Mouse (Mus musculus): ENCODE results near the gene Tmcc1.
"Not testable (repeated sequence)": the region's sequence is repeated elsewhere in the genome, so short reads cannot be mapped to it uniquely, and the experiment has no call there.

Tmcc1 gene

GRCm38 (mm10) chr6:116073610-116074009, 119.7 kb downstream of the Tmcc1 start:
- no peak for DNase-seq

- DNase-seq = peak; percentile 41 to 51
Observed at GRCm38 (mm10) chr6:116072746-116073261, 120.5 kb downstream of the Tmcc1 start.

DNA sequence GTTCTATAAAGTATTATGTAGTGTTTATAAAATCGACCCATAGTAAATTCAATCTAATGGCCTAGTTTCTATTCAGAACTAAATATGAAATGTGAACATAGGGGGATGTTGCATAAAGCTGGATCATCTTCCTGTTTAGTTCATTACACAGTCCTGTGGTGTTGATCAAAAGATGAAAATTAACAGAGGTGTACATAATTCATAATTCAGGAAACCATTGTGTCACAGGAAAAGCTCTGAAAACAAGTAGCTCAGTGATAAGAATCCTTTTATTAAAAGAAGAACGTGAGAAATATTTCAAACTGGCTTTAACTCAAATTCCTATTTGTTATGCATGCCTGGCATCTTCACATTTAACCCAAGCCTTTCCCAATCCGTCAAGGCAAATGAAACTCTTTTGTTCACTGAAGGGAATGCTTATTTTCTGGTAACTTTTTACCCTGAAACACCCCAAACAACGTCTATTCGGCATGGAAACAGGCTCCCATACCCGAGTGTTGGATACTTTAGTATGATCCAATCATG, 121.0 kb downstream of the Tmcc1 start:
- no peak for DNase-seq

DNA sequence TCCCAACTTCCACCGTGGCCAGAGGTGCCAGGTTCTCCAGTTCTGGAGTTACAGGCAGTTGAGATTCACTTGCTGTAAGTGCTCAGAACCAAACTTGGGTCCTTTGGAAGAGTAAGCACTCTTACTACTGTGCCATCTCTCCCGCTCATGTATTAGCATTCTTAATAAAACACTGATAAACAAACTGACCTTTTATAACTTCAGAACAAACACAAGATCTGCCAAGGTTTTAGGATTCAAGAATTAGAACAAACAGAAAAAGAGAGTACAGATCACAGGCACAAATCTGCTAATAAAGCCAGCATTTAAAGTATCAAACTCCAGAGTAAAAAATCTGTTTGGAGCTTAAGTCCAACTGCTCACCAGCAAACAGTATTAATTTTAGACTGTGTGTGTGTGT, 121.5 kb downstream of the Tmcc1 start:
- no peak for DNase-seq

DNA sequence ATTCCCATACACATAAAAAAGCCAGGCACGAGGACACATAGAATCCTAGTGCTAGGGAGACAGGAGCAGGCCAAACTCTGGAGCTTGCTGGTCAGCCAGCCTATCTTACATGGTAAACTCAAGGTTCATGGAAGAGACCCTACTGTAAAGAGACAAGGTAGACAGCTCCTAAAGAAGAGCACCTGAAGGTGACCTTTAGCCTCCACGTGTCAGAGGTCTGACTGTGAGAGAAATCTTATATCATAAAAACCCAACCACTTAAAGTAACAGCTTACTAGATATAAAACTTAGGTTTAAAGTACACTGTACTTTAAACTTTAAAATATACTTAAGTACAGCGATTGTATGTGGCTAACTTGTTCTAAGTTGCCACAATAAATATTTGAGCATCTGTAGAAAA, 122.7 kb downstream of the Tmcc1 start:
- no peak for DNase-seq

GRCm38 (mm10) chr6:116063516-116063915, 129.8 kb downstream of the Tmcc1 start:
- no peak for DNase-seq

DNA sequence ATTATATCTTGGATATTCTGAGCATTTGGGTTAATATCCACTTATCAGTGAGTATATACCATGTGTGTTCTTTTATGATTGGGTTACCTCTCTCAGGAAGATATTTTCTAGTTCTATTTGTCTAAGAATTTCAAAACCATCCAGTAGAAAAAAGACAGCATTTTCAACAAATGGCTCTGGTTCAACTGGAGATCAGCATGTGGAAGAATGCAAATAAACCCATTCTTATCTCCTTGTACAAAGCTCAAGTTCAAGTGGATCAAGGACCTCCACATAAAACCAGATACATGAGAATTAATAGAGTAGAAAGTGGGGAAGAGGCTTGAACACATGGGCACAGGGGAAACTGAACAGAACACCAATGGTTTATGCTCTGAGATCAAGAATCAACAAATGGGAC, 133.7 kb downstream of the Tmcc1 start:
- not testable (repeated sequence) for DNase-seq

DNA sequence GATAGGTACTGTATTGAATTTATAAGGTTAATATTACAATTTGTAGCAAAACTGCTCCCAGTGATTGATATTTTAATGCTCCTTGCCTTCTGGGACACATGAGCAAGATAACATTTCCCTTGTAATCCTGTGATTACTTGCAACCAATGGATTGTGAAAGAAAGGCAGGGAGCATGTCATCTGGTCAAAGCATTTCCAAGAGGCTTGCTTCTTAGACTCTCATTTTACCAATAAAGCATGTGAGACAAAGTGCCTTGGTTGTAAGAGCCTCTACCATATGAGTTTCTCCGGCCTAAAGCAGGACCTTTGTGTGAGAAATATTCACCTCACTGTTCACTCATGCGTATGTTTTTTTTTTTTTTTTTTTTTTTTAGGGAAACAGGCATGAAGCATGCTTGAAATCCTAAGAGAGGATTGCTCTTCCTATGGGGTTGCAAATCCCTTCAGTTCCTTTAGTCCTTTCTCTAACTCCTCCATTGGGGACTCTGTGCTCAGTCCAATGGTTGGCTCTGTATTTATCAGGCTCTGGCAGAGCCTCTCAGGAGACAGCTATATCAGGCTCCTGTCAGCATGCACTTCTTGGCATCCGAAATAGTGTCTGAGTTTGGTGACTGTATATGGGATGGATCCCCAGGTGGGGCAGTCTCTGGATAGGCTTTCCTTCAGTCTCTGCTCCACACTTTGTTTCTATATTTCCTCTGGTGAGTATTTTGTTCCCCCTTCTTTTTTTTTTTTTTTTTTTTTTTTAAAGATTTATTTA, 134.6 kb downstream of the Tmcc1 start:
- DNase-seq = no peak

DNA sequence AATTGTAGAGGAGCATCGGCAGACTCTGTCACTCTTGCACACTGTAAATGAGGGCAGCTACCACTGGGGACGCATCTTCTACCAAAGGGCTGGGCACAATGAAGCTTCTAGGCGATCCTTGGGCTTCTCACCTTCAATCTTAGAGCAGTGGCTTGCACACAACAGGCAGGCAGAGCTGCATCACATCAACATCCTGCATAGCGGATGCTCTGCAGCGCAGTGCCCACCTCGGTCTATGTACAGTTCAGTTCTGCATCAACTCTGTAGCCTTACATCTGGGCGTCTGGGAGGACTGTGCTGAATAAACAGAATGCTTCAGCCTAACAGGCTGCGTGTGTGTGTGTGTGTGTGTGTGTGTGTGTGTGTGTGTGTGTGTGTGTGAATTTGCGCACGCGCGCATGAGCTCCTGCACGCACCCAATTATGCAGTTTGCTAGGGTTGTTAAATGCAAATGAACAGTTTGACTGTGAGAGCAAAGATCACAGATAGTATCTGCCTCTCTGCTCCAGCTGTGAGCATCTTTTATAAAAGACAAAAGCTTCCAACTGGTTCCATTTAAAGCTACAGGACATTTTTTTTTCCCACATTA, 136.5 kb downstream of the Tmcc1 start:
- DNase-seq = peak; percentile 43 to 49

DNA sequence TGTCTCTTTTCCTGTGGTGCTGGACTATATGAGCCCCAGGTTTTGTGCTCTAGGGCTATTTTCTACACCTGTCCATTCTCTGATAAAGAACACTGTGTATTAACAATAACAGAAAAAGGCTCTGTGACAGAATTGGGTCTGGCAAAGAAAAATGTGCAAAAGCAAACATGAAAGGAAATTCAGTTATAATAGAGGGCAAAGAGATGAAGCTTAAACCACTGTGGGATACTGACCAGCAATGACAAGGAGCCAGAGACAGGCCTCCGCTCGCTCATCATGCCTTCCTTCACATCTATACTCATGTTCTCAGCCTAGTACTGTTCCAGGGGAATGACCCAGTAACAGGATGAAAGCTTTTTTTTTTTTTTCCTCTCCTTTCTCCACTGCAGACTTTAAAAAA, 137.5 kb downstream of the Tmcc1 start:
- DNase-seq = no peak

GRCm38 (mm10) chr6:116055001-116055471, 138.2 kb downstream of the Tmcc1 start:
- peak; percentile 34 to 72 for DNase-seq

GRCm38 (mm10) chr6:116047896-116048295, 145.4 kb downstream of the Tmcc1 start:
- DNase-seq = no peak

- no peak for DNase-seq
Observed at GRCm38 (mm10) chr6:116047366-116047765, 145.9 kb downstream of the Tmcc1 start.

DNA sequence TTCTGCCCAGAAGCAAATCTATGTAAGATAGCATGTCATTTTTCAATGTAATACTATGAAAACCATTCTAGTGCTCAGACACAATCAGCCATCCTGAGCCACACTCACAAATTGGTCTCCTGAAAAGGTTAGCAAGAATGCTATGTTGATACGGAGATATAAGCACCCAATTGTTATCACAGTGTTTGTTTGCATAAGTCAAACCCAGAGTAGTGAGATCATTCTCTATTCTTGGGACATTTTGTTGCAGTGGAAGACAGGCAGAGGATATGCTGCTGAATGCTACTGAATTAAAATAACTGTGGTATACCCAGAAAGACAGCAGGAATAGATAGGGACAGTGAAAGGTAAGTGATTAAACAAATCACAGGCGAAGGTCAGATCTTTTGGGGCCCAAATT, 149.2 kb downstream of the Tmcc1 start:
- DNase-seq = no peak

DNA sequence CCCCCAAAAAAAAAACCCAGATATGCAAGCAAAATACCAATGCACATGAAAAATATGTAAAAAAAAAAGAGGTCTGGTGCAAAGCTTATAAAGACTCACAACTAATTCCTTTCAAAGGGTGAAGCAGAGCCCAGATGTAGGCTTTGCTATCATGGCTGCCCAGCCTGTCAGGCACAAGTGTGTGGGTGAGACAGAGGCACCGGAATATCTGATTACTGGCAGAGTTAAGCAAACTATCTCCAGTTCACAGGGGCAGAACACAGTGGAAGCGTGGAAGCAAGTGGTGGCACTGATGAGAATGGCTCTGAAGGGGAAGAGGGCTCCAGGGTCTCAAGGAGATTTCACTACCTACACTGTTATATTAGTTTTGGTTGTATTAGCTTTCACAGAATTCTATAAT, 155.1 kb downstream of the Tmcc1 start:
- no peak for DNase-seq

GRCm38 (mm10) chr6:116037281-116037831, 155.9 kb downstream of the Tmcc1 start:
- no peak for DNase-seq

DNA sequence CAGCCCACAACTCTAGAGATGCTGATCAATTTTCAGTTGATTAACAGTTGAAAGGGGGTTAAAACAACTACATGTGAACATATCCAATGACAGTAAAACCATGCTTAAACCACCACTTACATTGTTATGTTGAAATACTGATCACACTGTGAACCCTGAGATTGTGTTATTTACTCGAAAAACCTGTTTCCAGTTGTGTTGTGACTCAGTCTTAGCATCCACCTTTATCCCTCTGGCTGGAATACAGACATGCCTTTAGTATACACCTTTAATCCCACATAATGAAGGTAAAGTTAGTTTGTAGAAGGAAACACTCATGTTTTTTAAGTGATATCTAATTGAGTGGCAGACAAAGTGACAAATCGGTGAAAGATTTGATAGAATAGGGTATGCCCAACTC, 156.7 kb downstream of the Tmcc1 start:
- DNase-seq = no peak

DNA sequence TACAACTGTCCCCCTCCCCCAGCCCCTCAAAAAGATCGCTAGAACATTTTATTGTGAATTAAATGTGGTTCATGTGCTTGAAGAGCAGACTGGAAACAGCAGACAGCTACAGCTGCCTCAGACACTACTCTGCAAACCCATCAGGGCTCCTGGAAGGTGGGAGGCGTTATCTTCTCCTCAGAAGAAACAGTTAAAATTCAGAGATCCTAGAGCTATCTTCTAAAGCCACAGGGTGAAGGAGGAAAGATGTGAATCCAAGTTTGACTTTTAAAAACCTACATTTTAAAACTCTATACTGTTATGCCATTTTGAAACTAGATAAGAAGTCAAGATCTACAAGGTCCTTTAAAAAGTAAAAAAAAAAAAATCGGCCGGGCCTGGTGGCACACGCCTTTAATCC, 162.2 kb downstream of the Tmcc1 start:
- no peak for DNase-seq

DNA sequence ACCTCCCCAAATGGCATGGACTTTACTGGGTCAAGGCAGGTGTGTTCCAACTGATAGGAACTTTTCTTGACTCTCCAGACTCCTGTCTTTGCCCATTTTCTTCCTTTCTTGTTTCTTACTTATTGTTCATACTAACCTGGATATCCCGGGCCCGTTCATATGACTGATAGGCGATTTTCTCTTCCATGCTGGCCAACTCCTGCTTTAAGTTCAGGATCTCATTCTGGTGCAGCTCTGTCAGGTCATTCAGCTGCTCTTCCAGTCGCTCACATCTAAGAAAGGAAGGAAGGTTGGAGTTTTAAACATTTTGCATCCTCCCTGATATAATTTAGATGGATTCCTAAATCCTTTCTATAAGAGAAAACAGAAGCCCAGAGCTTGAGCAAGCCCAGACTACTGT, 168.6 kb downstream of the Tmcc1 start:
- DNase-seq = no peak

DNA sequence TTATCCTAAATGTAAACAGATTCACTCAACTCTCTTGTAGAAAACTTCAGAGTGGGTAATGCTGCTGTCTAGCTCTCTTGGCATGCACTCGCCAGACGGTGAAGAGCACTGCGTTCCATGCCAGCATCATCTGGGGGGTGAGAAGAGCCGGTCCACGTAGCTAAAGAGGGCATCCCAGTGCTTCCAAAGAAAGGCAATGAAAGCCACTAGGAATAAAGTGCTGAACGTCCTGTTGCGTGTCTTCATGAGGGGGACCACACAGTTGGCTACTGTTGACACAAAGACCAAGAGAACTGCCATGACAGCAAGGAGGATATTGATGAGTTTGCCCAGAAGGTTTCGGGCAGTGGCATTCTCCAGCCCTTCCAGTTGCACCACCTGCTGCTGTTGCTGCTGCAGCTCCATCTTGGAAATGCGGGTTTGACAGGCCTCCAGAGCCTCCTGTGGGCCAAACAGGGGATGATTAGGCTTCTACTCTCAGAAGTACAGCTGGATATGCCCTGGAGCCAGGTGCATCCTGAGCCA, 171.3 kb downstream of the Tmcc1 start:
- DNase-seq = no peak

- no peak for DNase-seq
Observed at GRCm38 (mm10) chr6:116015902-116016301, 177.4 kb downstream of the Tmcc1 start.

DNA sequence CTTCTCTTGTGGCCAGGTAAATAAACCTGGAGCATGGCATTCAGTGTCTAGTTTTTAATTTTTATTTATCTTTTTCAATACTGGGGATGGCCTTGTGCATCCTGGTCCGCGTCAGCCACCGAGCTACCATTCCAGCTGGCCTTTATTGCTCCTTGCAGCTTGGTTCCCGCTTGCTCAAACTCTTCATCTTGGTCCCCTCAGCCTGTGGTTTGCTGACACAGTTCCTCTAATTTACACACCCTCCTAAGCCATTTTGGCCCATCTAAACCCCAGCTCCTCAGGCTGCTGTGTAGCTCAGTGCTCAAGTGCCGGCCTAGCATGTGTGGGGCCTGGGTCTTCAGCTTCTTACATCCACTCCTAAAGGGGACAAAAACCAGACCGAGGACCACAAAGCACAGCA, 179.2 kb downstream of the Tmcc1 start:
- DNase-seq = no peak

- no peak for DNase-seq
Observed at GRCm38 (mm10) chr6:116013687-116014086, 179.6 kb downstream of the Tmcc1 start.

DNA sequence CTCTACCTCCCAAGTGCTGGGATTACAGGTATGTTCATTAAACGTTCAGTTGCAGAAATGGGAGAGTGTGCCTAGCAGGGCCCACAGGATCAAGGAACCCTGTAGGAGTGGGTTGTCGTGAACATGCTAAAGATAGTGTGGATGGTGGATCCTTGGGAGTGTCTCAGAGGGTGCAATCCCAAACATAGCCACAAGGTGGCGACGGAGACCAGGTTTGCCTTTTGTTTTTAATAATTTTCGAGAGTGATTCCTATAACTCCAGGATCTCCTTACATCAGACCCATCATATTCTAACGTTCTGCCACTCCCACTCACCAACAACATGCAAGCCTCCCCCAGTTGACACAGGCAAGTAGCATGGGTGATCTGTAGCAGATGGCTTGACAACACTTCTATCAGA, 182.7 kb downstream of the Tmcc1 start:
- peak; percentile 75 to 92 for DNase-seq

Data from kidney, postnatal 36 days (tissue).